Mouse (Mus musculus) kidney, postnatal 36 days (tissue): Measurements from ENCODE around the gene Chst8.

Source experiments
- DNase-seq, 2 experiments: peaks; one replicate each; pipeline ENCODE4 v3.0.0; 2021 to 2022; ENCODE audit warnings: mixed read lengths in 2 of 2

The Chst8 gene

DNA sequence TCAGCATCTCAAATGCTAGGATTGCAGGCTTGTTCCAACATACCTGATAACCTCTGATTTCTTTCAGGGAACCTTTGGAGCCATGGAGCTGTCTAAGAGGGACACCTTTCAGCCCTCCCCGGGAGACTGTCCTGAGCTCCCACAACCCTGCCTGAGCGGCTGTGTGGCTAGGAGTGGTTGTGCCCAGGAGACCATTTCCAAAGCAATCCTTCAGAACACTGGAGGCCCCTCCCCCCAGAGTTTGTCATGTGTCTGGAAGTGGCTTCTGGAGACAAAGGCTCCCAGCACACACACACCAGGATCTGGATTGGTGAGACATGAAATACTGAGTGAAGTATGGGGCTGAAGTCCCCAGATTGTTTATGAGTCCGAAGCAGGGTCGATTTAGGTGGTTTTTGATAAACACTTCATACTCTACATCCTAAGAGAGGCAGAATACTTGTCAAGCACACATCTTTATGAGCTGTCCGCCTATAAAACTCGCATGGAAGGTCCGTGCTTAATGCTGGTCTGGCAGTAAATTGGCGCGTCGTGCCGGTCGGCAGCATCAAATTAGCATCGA, 12.5 kb downstream of the Chst8 start:
- DNase-seq: no peak

DNA sequence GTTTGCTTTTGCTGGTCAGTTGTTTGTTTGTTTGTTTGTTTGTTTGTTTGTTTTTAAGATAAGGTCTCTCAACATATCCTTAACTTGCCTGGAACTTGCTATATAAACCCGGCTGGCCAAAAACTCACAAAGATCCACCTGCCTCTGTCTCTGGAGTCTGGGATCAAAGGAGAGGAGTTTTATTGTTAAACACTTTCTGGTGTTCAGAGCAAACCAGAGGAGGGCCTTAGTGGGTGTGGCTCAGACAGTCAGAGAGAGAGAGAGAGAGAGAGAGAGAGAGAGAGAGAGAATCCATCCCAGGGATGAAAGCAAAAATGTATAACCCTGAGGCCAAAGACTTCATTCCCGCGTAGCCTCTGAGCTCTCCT, 13.1 kb downstream of the Chst8 start:
- DNase-seq: no peak

DNA sequence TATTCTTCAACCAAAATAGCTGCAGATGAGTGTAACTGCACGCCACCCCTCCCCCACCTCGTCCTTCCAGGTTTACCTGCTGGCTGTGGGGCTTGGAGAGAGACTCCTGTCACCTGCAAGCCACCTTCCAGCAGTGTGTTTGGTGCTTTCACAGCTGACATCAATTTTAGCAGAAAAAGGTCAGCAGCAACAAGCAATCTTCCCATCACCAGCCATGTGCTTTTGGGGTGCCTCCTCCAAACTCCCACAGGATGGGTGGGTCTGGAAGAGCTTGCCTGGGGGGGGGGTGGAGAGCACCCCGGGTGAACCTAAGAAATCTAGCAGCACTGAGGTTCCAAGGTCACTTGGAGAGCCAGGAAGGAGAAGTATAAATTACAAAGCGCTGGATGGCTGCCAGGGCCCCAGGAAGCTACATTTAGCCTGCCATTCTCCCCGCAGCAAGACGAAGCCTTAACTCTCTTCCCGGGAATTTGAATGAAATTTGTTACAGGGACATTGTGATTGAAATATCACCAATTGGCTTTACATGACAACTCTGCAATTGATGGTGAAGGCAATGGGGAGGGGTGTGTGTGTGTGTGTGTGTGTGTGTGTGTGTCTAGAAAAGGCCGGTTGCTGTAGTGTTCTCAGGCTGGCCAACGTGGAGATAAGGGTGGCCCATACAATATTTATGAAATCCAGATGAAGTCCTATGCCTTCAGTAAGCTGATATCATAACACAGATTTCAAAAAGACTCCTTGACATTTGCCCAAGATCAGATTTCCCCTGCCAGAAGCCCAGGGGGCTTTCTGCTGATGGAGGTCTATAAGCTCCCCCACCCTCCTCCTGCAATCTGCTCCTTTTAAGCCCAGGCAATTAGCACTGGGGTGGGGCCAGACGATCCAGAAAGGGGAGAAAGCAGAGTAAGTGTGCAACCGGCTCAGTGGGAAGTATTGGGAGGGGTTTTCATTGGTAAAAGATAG, 13.8 kb downstream of the Chst8 start:
- DNase-seq: peak; percentile 47 to 73

DNA sequence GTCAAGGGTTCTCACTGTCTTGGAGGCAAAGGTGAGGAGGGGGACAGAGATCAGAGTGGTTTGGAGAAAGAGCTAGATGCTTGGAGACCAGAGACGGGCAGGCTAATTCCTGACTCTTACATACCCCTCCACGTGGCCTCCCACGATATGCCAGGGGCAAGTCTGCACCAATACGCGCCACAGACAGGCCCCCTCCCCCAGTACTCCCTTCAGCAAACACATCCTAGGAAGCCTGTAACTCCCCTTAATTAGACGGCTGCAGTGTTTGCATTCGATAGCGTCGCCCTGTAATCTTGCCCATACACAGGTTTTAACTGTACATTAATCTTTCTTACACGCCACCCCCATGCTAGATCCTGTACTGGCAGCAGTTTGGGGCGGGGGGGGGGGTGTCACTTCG, 14.5 kb downstream of the Chst8 start:
- no peak for DNase-seq

DNA sequence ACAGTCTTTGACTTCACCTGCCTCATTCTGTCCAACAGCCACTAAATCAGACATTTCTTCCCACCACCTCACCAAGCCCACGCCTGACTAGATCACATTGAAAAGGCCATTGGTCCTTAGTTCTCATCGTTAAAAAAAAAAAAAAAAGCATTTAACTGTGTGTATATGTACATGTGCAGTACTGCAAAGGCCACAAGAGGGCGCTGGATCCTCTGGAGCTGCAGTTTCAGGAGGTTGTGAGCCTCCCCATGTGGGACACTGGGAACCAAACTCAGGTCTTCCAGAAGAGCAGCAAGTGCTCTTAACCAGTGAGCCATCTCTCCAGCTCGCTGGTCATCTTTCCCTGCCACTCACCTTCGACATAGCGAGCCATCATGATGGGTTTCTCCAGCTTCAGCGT, 22.1 kb downstream of the Chst8 start:
- peak in 1 of 2 experiments; percentile 8 for DNase-seq

DNA sequence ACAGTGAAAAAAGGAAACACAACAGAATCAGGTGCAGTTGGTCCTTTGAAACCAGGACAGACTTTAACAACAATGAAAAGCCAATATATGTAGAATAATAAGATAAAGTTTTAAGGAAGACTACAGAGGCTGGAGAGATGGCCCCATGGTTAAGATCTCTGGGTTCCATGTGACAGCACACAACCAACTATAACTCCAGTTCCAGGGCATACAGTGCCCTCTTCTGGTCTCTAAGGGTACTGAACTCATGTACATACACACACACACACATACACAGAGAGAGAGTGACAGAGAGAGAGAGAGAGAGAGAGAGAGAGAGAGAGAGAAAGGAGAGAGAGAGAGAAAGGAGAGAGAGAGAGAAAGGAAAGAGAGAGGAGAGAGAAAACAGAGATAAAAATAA, 25.3 kb downstream of the Chst8 start:
- no peak for DNase-seq

DNA sequence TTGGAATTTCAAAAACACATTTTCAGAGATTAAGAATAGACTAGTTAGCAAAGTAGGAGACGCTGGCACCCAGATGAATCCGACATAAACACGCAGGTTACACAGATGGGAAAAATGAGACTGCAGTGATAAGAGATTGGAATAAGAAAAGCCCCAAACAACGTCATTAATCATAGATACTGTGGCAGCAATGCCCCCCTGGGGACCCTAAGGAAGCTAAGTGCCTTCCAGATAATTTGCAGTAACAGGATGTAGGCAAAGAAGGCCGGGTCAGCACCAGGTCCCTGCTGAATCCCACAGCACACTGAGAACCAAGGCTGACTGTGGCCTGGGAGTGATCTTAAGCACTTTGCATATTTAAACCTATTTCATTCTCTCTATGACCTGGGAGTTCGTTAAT, 27.5 kb downstream of the Chst8 start:
- DNase-seq: peak; percentile 1 to 15

DNA sequence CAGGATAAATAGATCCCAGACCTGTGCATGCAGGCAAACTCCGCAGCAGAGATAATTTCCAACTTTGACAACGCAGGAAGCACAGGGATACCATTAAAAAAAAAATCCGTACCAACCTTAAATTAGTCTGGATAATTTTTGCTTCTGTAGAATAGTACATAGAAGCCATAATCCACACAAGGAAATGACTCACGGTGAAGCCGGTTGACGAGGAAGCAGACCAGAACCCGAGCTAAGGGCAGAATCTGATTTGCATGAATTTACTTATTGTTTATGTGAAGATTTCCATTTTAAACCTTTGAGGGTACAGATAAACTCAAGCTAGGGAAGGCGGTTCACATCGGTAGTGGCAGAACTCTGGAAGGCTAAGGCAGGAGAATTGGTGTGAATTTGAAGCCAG, 28.0 kb downstream of the Chst8 start:
- DNase-seq: no peak

DNA sequence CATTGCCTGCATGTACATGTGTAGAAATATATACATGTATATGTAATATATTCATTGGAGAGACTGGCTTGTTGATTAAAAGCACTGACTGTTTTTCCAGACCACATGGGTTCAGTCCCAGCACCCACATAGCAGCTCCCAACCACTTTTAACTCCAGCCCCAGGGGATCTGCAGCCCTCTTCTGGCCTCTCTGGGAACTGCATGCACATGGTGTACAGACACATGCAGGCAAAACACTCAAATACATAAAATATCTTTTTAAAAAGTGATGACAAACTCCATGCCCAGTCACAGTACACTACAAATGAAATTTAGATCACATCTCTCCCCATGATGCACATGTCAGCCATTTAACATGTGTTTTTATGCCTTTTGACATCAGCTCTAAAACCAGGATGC, 30.5 kb downstream of the Chst8 start:
- DNase-seq: no peak

DNA sequence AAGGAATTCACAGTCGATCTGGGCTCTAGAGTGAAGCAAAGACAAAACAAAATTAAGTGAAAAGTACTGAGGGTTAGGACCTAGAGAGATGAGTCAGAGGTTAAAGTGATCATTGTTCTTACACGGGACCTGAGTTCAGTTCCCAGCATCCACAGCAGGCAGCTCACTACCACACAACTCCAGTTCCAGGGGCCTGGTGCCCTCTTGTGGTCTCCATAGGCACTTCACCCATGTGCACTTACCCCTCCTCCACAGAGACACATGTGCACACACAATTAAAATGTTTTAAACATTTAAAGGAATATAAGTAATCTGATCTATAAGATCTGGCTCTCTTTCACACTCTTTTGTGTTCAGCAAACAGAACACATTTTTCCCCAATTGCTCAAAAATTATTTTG, 31.3 kb downstream of the Chst8 start:
- DNase-seq: no peak

DNA sequence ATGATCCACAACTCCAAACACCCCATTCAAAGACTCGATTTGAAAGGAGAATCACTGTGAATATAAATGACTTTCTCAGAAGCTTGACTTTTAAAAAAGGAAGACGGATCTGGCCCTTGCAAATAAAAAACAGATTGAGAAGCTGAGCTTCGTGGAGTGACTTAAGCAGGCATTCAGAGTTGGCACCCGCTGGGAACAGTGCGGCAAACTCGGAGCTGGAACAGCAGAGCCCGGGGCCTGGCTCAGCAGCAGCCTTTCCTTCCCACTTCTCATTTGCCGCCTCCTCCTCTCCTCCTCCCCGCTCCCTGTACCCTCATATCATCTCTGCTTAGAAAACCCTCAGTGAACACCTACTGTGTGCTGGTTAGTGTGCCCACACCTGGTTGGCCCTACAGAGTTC, 34.1 kb downstream of the Chst8 start:
- DNase-seq: no peak

DNA sequence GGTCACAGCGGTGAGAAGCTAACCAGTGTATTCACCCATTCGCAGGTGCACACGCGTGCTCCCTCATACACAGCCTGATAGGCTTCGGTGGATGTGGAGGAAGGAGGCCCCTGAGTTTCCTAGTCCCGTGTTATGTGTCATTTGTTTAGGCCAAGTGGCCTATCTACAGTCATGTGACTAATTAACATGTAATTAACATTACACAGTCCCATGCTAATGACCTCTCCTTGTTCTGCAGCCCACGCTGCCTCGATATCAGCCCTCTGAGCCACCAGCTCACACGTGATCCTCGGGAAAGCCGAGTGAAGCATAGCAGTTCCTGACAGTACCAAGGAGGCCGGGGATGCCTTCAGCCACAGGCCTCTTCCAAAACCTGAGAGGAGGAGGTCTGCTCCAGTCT, 36.9 kb downstream of the Chst8 start:
- DNase-seq: no peak

DNA sequence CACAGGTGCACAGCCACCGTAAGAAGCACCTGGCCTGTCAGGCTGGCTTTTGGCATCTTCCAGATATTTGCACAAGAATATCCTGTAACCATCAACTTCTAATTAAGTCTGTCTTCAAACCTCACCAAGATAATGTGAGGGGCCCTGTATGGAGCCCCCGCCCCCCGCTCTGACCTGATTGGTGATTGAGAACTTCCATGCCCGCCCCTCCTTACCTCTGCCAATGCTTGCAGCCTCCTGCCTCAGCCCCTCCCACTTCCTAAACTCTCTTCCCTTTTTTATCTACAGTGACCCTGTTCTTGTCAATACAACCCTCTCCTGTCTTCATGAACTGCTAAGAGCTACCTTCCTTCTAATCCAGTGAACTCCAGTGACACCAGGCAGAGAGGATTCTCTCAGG, 37.6 kb downstream of the Chst8 start:
- DNase-seq: no peak

DNA sequence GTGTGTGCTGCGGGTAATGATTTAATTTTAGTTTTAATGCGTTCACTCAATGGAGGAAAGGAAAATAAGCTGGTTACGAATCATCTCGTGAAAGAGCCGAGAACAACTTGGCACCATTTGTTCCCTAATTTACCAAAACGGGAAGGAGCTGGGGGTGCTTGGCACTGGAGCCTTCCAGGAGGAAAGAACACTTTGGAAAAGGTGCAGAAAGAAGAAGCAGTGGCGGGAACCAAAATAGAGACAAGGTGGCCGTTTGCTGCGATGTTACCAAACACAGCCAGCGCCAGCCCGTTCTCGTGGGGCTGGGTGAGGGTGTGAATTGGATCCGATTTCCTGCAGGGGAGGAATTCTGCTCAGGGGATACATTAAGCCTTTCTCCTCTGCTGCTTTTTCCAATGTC, 38.5 kb downstream of the Chst8 start:
- no peak for DNase-seq

DNA sequence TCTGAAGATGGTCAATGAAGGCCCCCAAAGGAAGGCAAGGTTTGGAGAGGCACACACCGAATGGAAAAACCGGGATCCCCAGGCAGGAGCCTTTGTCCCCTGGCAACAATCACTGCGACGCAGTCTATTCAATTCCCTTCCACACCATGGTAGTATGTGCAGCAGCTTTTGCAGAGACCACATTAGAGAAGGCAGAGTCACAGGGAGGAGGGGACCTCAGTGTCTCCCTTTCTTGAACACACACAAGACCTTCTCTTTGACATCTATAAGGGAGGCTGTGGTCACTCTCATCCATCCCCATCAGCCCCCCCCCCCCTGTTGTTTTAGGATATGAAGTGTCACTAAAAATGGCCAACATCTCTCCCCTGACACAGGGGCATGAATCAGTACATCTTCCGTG, 39.2 kb downstream of the Chst8 start:
- no peak for DNase-seq

DNA sequence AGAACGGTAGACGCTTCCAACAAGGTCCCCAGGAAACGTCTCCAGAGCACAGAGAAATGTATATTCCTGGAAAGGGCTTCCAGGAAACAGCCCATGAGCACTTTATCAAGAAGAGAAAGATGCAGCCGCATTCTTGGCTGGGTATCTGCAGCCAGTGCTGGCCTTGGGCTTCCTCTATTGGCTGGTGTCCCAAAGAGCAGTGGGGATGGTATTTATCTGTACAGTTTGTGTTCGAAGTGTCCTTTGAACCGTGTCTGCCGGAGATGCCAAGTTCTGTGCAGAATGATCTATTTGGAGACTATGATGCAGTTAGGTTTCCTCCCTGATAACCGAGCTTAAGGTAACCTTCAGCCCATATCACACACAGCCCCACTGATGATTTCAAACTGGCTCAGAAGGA, 43.0 kb downstream of the Chst8 start:
- peak in 1 of 2 experiments; percentile 14 for DNase-seq

DNA sequence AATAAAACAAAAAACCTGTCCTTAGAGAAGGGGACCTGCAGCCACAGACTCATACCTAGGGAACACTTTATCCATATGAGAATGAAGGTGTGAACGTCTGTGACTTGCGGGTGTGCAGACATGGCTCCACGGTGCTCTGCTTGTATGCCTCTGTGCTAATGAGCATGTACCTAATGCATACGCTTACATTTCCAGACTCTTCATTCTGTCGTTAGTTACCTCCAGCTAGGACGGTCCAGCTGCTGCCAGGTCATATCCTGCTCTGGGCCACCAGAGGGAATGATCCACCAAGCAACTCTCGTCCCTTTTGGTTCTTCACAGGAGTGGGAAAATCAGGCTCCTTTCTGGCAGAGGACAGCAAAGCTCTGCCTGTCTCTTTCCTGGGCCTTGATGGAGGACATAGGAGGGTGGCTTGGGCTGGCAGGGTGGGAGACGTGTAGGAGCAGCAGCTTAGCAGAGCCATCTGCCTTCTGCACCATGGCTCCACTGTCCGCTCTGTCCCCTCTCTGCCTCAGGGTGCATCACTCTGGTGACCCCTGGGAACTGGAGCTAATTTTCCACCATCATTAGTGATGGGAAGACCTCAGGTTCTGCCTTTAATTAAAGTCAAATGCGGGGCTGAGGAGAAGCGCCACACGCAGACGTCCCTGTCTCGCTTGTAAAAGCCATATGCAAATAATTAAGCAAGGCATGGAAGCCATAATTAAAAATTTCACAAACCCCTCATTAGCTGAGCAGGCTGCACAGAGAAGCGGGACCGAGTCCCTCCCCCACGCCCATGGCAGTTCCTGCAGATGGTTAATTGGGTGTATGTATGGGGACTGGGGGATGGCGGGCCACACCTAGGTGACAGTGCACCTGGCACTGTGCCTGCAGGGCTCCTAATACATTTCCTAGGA, 48.0 kb downstream of the Chst8 start:
- no peak for DNase-seq

DNA sequence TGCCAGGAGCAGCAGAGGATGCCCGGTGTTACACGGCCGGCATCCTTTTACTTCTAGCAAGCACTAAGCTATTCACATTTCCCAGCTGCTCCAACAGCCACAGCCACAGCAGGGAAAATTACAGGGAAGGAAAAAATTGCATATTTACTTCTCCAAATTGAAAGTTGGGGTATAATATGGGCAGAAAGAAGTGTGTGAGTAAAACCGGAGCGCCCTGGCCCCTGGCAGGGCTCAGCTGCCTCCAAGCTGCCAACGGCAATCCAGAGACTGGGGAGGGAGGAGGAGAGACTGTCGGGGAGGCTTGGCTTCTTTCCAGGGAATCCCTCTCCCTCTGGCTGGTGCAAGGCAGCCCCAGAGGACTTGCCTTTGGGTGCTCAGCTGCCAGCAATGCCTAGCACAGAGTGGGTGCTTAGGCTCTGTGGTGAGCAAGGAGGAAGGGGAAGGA, 53.1 kb downstream of the Chst8 start:
- DNase-seq: no peak

DNA sequence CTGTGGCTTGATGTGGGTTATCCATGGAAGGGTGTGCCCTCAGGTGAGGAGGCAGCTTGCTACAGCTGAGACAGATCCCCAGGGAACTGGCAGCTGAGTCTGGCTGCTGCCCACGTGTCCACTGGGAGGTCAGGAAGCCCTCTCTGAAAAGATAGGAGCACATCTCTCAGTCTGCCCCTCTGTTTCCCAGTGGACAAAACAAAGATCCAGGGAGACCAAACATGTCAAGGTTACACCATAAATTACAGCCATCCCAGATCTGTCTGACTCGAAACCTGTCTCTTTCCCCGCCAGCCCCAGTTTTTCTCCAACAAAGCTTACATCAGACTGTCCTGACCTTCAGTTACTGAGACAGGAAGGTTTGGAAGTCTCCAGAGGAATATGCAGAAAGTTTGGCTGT, 53.8 kb downstream of the Chst8 start:
- DNase-seq: no peak

DNA sequence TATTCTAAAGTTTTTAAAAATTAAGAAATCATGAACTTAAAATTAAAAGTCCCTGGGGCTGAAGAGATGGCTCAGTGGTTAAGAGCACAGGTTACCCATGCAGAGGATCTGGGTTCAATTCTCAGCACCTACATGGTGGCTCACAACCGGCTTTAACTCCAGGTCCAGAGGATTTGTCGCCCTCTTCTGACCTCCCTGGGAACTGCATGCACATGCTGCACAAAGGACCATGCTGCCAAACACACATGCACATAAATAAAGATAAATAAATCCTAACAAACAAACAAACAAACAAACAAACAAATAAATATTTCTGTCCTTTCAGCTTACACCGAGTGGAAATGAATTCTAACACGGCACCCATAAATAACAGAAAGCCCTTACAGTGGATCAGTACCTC, 55.0 kb downstream of the Chst8 start:
- DNase-seq: no peak

DNA sequence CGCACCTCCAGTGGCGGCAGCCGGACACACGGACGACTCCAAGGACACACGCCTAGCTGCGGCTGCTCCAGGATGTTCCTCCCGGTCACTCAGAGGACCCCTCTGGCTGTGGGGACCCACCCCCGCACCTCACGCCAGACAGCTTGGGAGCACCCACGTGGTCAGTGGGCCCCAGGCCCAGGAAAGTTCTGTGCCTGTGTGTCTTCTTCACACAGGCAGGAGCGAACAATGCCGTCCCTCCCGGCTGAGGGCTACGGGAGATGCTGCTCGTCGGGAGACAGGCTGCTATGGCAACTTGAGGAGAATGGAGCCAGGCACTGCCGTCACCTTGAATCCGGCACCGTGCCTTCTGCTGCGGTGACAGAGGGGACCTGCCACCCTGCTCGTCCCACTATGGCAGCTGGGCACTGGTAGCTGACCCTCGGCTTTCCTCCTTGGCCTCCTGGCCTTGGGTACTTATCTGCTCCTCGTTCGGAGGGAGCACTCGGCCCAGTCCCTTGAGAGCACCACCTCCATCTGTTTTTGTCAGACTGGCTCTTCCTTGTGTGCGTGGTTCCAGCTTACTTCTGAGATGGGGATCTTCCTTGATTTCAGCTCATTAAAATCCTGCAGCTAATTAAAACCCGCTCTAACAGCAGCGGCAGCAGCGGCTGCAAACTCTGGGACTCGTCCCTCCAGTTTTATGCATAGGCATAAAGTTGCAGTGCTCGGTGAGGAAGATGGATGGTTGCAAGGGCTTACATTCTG, 59.2 kb downstream of the Chst8 start:
- DNase-seq: no peak

DNA sequence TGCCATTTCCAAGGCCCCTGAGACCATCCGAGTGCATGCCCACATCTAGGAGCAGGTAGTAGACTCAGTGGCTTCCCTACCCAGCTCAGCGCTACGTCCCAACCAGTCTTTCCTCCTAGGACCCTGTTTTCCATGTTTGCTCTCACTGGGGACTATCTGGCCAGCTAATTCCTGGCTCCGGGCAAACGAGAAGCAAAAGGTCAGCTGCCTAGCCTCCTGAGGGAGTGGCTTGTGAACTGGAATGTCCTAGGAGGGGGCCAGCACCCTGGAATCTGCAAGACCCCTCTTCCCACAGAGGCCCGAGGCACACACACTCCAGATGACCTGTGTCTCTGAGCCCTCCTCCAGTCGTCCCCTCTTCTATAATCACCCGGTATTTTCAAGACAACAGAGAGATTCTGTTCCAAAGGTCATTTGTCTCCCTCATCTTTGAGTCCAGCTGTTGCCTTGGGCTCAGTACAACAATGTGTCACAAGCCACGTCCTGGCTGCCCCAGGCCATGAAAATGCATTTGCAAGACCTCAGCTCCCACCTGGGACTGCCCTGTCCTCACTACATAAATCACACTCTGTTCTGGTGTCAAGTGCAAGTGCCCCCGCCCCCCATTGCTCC, 60.3 kb downstream of the Chst8 start:
- peak in 1 of 2 experiments; percentile 12 for DNase-seq
